Mouse (Mus musculus) liver, embryonic 15.5 days (tissue): ENCODE measurements around the gene Cct5. TPM values are rescaled to one million over a fixed set of nuclear protein-coding genes. Genes with fewer than 3 reads are reported as not detected.
A peak's percentile ranks its signal among the peaks of the same experiment; 100 is the strongest.

Experiments used
- ATAC-seq: fragments of 200-750 bp; cut with Nextera tagmentation; 2 replicates; pipeline ENCODE4 v1.8.0; 2017; ENCODE audit warnings: moderate number of reproducible peaks, mild to moderate bottlenecking, moderate library complexity; ENCODE audit not compliant: insufficient read depth
- H3K27ac ChIP-seq: fragments of 300-500 bp; sonication (generic); replicated peaks from 2 replicates; pipeline ENCODE4 v1.5.1; 2015; ENCODE audit warnings: mild to moderate bottlenecking, inconsistent platforms
- H3K27me3 ChIP-seq: fragments of 300-500 bp; sonication (generic); 2 replicates; pipeline ENCODE4 v1.6.1; 2015; ENCODE audit warnings: mild to moderate bottlenecking, inconsistent platforms
- H3K36me3 ChIP-seq: fragments of 300-500 bp; sonication (generic); replicated peaks from 2 replicates; pipeline ENCODE4 v1.6.1; 2015; ENCODE audit warnings: moderate library complexity, mild to moderate bottlenecking, inconsistent platforms
- H3K4me1 ChIP-seq: fragments of 300-500 bp; sonication (generic); replicated peaks from 2 replicates; pipeline ENCODE4 v1.6.1; 2015; ENCODE audit warnings: inconsistent platforms
- H3K4me2 ChIP-seq: fragments of 300-500 bp; sonication (generic); 2 replicates; pipeline ENCODE4 v1.6.1; 2015; ENCODE audit warnings: moderate library complexity, mild to moderate bottlenecking, inconsistent platforms
- H3K4me3 ChIP-seq: fragments of 300-500 bp; sonication (generic); replicated peaks from 2 replicates; pipeline ENCODE4 v1.5.1; 2015; ENCODE audit warnings: mild to moderate bottlenecking, inconsistent platforms
- H3K9ac ChIP-seq: fragments of 300-500 bp; sonication (generic); 2 replicates; pipeline ENCODE4 v1.6.1; 2015; ENCODE audit warnings: moderate library complexity, mild to moderate bottlenecking, inconsistent platforms
- H3K9me3 ChIP-seq: fragments of 300-500 bp; sonication (generic); replicated peaks from 2 replicates; pipeline ENCODE4 v1.6.1; 2016; ENCODE audit warnings: inconsistent platforms
- WGBS: fragments of 180-500 bp; shearing (Covaris S2); methylation state at CpG from one replicate; pipeline ENCODE4 v1.1.7; 2015; ENCODE audit warnings: mixed read lengths; ENCODE audit not compliant: insufficient replicate concordance; 5-methylcytosine and 5-hydroxymethylcytosine counted together
- polyA plus RNA-seq: library from polyadenylated mRNA; unstranded; fragments of >200 nt; fragmentation: Nextera tagmentation; extraction: Ambion mirVana; gene quantifications from 2 replicates; pipeline ENCODE4 v1.2.1, GENCODE M21; 2015

Cct5 gene
- 254 and 263 TPM in 2 replicates for polyA plus RNA-seq

DNA sequence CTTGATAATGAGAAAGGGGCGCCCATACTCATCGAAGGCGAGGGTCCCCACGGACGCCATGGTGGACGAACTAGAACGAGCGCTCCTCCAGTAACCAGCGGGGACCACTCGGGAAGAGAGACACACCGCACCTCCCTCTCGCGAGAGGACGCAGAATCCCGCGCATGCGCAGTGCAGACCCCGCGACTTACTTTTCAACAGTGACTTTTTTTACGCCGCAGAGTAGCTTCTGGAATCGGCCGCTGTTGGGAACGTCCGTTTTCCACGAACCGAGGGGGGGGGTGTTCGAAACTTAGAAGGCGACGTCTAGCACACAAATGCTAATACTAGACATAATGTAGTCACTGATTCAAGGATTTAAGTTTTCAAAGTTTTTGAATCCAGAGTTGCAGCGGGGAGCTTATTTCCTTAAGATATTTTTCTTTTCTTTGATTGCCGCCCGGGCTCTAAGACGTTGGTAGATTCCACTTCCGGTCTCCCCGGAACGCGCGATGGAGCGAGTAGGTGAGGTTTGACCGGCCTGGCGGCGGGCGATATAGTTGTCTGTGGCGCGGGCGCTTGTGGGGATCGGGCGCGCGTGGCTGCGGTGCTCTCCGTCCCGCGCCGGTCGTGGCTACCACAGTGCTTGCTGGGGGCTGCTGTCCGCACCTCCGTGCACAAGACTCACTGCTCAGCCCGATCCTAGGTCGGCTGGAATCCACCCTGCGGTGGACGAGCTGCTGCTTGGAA lies at the start of gene Cct5, which contains the start of gene Fam173b:
Cct5 (minus strand) TSS at position 159 of the 729 bp plus-strand sequence.
Fam173b (plus strand) TSS at position 207 of the 729 bp plus-strand sequence.
- Histone ChIP-seq H3K4me2 (peak within 1 kb of the TSS; percentile 79), H3K27ac (peak within 1 kb of the TSS; percentile 85), H3K36me3 (peaks cover 19% of the 10 kb centered on the region), H3K9me3 (no peaks in the 10 kb centered on the region), H3K27me3 (no peaks in the 10 kb centered on the region), H3K4me1 (peaks cover 32% of the 10 kb centered on the region), H3K9ac (peak within 1 kb of the TSS; percentile 85), H3K4me3 (peak within 1 kb of the TSS; percentile 67)
- ATAC-seq, result peak; percentile 87
- WGBS, result under 1% methylated on average over 63 of the region's 63 CpGs

DNA sequence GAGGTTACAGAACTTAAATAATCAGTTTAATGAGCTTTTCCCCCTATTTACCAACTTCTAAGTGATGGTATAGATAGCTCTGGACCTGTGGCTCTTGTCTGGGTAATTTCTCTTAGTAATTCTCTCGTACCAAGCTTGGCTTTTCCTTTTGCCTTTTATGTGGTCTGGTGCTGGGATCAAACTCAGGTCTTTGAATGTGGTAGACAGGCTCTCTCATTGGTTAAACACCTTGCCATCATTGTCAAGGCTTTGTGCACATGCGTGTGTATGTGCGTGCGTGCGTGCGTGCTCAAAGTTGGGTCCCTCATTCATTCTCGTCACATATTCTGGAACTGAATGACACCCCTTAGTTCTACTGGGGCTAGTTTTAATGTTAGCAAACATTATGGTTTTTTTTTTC lies 49.2 kb upstream of the Cct5 start:
- Histone ChIP-seq H3K27ac (no peak overlapping the region), H3K9me3 (no peaks in the 10 kb centered on the region), H3K27me3 (no peaks in the 10 kb centered on the region), H3K4me2 (no peak overlapping the region), H3K4me3 (no peak overlapping the region), H3K36me3 (no peaks in the 10 kb centered on the region), H3K4me1 (no peaks in the 10 kb centered on the region), H3K9ac (no peak overlapping the region)
- ATAC-seq, result no peak
- WGBS, result 82% methylated on average over 7 of the region's 7 CpGs

DNA sequence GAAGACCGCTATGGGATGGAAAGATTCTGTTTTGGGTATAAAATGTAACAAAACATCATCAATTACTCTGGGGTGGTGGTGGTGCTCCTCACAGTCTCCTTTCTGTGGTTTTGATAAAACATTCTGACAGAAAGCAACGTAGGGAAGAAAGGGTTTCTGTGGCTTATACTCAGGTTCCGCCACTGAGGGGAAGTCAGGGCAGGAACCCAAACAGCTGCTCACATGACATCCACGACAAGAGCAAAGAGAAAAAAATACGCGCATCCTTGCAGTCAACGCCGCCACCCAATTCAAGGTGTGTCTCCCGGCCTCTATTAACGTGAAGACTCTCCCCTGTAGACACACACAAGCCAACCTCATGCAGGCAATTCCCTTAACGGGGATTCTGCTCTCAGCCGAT lies 48.1 kb upstream of the Cct5 start:
- H3K4me1 ChIP-seq, result no peaks in the 10 kb centered on the region
- 60% methylated on average over 12 of the region's 12 CpGs for WGBS
- H3K36me3 ChIP-seq, result no peaks in the 10 kb centered on the region
- ATAC-seq, result no peak
- no peak overlapping the region for H3K4me2 ChIP-seq
- H3K9me3 ChIP-seq, result no peaks in the 10 kb centered on the region
- H3K4me3 ChIP-seq, result no peak overlapping the region
- no peak overlapping the region for H3K9ac ChIP-seq
- H3K27ac ChIP-seq, result no peak overlapping the region
- no peaks in the 10 kb centered on the region for H3K27me3 ChIP-seq

DNA sequence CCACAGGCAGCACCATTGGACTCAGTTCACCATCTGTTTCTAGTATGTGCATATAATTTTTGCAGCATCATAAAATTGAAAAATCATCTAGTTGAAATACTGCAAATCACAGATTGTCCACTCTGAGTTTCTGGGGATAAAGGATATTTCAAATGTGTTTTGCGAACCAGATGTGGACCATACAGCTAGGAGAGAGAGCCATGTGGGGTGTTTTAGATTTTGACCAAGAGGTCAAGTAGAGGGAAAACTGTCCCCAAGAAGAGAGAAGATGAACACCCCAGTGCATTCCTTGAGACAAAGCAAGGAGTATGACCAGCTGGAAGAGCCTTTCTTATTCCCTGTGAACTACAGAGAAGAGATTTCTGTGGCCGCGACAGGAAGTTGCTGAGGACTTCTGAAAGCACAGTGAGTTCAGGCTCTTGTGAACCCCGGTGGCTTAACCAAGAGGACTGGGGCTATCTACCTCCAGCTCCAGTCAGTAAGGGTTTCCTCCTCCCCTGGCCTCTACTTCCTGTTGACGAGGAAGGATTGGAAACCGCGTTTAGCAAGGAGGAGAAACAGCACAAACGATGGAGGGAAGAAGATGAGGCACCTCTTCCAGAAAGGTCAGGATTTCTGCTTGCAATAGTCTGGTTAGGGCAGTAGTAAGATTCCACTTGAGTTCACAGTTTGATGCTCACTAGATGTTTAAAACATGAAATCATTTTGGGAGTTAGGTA lies 46.4 kb upstream of the Cct5 start:
- Histone ChIP-seq H3K27me3 (no peaks in the 10 kb centered on the region), H3K9ac (no peak overlapping the region), H3K27ac (no peak overlapping the region), H3K9me3 (no peaks in the 10 kb centered on the region), H3K4me3 (no peak overlapping the region), H3K4me1 (no peaks in the 10 kb centered on the region), H3K4me2 (no peak overlapping the region), H3K36me3 (no peaks in the 10 kb centered on the region)
- ATAC-seq, result no peak
- WGBS, result 20% methylated on average over 8 of the region's 8 CpGs

DNA sequence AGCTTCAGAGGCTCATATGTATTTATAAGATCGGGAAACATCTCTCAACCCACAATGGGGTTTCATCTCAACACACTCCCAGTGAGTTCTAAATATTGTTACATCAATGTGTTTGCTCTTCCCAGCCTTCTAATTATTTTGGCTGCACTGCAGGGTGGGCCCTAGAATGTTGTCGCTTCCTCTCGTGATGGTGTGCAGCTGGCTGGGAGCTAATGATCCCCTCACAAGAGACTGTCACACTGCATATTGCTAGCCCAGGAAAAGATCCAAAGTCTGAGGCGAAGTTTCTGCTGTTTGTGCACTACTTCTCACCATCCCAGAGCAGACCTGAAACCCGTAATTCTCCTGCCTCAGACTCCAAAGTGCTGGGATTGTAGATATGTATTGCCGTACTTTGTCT lies 45.6 kb upstream of the Cct5 start:
- no peak overlapping the region for H3K4me3 ChIP-seq
- no peaks in the 10 kb centered on the region for H3K4me1 ChIP-seq
- no peak overlapping the region for H3K27ac ChIP-seq
- H3K9me3 ChIP-seq, result no peaks in the 10 kb centered on the region
- no peaks in the 10 kb centered on the region for H3K27me3 ChIP-seq
- H3K9ac ChIP-seq, result no peak overlapping the region
- no peaks in the 10 kb centered on the region for H3K36me3 ChIP-seq
- no peak overlapping the region for H3K4me2 ChIP-seq
- WGBS, result 63% methylated on average over 6 of the region's 6 CpGs
- ATAC-seq, result no peak

DNA sequence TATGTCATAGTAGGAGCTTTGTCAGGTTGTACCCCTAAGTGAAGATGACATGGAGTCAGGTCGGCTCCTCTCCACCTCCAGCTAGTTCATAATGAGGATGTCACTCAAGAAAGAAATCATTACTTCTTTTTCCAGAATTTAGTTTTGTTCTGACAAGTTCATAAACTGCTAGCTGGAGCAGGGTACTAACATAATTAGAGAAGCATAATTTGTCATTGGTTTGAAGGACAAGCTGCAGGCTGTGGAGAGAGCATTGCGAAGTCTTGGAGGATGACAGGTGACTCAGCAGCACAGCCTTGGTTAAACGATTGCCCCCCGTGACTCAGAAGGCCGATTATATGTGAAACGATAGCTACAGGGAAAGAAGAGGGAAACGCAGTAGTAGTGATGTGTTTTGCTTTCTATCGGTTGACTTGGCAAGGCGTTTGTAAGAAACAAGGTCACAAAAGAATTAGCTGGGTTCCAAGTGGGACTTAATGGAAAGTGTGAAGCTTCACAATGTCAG lies 34.5 kb upstream of the Cct5 start:
- no peak overlapping the region for H3K9ac ChIP-seq
- H3K9me3 ChIP-seq, result no peaks in the 10 kb centered on the region
- no peaks in the 10 kb centered on the region for H3K27me3 ChIP-seq
- H3K36me3 ChIP-seq, result no peaks in the 10 kb centered on the region
- no peak overlapping the region for H3K4me2 ChIP-seq
- 66% methylated on average over 9 of the region's 9 CpGs for WGBS
- no peak for ATAC-seq
- no peak overlapping the region for H3K4me3 ChIP-seq
- H3K27ac ChIP-seq, result no peak overlapping the region
- no peaks in the 10 kb centered on the region for H3K4me1 ChIP-seq

DNA sequence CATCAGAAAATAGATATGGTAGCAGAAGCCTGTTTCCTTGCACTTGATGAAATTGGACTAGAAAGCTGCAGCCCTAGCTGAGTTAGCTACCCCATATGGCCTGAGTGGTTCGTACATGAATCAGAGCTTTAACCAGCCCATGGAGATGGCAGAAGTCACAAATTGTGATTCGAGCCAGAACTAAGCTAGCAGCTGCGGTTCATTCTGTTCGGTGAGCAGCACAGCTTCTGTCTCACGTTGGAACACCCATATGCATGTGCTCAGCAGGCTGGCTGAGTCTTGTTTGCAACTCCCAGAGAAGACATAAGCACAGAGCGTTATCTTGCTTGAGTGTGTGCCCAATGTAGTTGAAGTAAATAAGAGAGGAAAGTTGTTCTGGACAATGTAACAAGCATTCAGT lies 33.0 kb upstream of the Cct5 start:
- Histone ChIP-seq H3K9me3 (no peaks in the 10 kb centered on the region), H3K4me3 (no peak overlapping the region), H3K4me1 (no peaks in the 10 kb centered on the region), H3K36me3 (no peaks in the 10 kb centered on the region), H3K27me3 (no peaks in the 10 kb centered on the region), H3K4me2 (no peak overlapping the region), H3K9ac (no peak overlapping the region), H3K27ac (no peak overlapping the region)
- WGBS, result 65% methylated on average over 6 of the region's 6 CpGs
- ATAC-seq, result no peak

DNA sequence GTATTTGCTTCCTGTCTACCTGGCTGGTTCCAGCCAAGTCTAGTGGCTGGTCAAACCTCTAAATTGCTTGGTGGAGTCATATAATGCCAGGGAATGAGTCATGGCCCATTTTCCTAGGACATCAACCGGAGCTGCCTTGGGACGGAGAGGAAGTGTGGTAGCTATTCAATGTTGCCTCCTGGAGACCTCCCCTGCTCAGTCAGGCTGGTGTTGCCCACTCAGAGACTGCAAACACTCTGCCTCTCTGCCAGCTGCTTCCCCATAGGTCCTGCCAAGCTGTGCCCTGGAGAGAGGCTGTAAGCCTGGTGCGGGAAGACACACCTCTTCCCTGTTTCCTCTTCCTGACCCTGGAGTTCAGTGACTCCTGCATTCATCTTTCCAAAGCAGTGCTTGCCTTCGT lies 30.9 kb upstream of the Cct5 start:
- no peaks in the 10 kb centered on the region for H3K36me3 ChIP-seq
- no peak overlapping the region for H3K4me3 ChIP-seq
- H3K27me3 ChIP-seq, result no peaks in the 10 kb centered on the region
- H3K4me2 ChIP-seq, result no peak overlapping the region
- no peak overlapping the region for H3K9ac ChIP-seq
- no peaks in the 10 kb centered on the region for H3K9me3 ChIP-seq
- no peak overlapping the region for H3K27ac ChIP-seq
- ATAC-seq, result no peak
- H3K4me1 ChIP-seq, result no peaks in the 10 kb centered on the region
- WGBS, result 65% methylated on average over 4 of the region's 4 CpGs

DNA sequence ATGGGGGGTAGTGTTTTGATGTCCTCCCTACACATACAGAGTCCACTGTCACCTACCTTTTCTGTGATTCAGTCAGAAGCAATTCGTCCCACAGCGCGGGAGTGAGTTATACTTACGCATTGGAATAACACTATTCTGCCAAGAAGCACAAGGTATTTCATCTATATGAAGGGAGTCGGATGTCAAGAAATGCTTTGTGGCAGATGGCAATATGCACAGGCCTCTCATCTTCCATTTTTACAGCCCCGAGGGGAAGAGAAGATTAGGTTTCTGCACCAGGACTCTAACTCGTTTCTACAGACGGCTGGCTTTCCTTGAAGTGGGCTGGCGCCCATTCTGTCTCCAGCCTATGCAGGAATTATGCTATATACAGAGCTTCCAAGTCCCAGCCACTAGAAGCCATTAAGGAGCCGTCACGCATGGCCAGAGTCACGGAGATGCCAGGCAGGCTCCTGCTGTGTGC lies 29.8 kb upstream of the Cct5 start:
- no peak for ATAC-seq
- Histone ChIP-seq H3K4me2 (no peak overlapping the region), H3K36me3 (no peaks in the 10 kb centered on the region), H3K27ac (no peak overlapping the region), H3K4me1 (no peaks in the 10 kb centered on the region), H3K4me3 (no peak overlapping the region), H3K9ac (no peak overlapping the region), H3K27me3 (no peaks in the 10 kb centered on the region), H3K9me3 (no peaks in the 10 kb centered on the region)
- 80% methylated on average over 12 of the region's 12 CpGs for WGBS

DNA sequence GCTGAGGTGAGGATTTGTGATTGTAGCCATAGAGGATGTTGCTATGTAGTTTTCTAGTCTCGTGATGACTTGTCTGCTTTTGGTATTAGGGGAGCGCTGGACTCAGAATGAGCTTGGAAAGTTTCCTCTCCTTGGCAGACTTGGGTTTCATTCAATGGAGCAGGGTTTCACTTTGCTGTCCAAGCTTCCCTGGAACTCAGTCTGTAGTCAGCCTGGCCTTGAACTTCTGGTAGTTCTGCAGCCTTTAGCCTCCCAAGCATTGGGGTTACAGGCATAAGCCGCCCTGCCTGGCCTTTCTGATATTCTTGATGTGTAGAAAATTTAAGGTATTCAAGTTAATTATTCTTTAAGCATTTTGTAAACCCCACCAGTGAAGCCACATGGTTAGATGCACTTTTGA lies 28.0 kb upstream of the Cct5 start:
- Histone ChIP-seq H3K4me3 (no peak overlapping the region), H3K9me3 (no peaks in the 10 kb centered on the region), H3K27me3 (no peaks in the 10 kb centered on the region), H3K36me3 (no peaks in the 10 kb centered on the region), H3K27ac (no peak overlapping the region), H3K9ac (no peak overlapping the region), H3K4me1 (no peaks in the 10 kb centered on the region), H3K4me2 (no peak overlapping the region)
- no peak for ATAC-seq
- WGBS, result 71% methylated on average over 3 of the region's 3 CpGs

DNA sequence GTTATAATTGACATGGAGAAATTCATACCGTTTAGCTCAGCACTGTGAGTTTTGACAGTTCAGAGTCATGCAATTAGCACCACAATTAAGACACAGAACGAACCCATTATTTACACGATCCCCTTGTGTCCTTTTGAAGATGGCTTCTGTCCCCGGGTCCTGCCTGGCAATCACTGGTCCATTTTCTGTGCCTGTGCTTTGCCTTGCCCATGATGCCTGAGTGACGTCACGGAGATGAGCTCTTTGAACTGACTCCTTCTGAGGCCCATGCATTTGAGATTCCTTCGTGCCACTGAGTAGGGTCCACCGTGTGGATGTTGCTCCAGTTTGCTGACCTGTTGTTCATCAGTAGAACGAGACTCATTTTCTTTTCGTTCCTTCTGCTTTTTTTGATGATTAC lies 26.6 kb upstream of the Cct5 start:
- Histone ChIP-seq H3K4me3 (no peak overlapping the region), H3K9me3 (no peaks in the 10 kb centered on the region), H3K9ac (no peak overlapping the region), H3K4me1 (no peaks in the 10 kb centered on the region), H3K27ac (no peak overlapping the region), H3K36me3 (no peaks in the 10 kb centered on the region), H3K4me2 (no peak overlapping the region), H3K27me3 (no peaks in the 10 kb centered on the region)
- WGBS, result 59% methylated on average over 10 of the region's 10 CpGs
- ATAC-seq, result no peak
